Mouse (Mus musculus): Measurements from ENCODE around the gene Sorl1. TPM values are rescaled to one million over a fixed set of nuclear protein-coding genes. Genes with fewer than 3 reads are reported as not detected.

Sorl1 gene
- polyA plus RNA-seq, 1 experiment from 2014 or later = 6.8 TPM

- WGBS = 87% methylated on average over 5 of the region's 5 CpGs
- H3K27ac ChIP-seq = no peak overlapping the region
- DNase-seq (ENCODE audit: low spot score) = no peak
- H3K4me3 ChIP-seq = no peak overlapping the region
- peaks cover 4% of the 10 kb centered on the region; the same call in 1 of the 2 replicates for H3K36me3 ChIP-seq
- no peaks in the 10 kb centered on the region for H3K9me3 ChIP-seq
- no peaks in the 10 kb centered on the region for H3K27me3 ChIP-seq (ENCODE audit: insufficient read depth, poor library complexity, severe bottlenecking)
- H3K4me1 ChIP-seq = peaks cover 30% of the 10 kb centered on the region
Observed at GRCm38 (mm10) chr9:42098474-42099121, 25.5 kb downstream of the Sorl1 start.

GRCm38 (mm10) chr9:42097731-42098473 lies 26.2 kb downstream of the Sorl1 start:
- Histone ChIP-seq H3K4me1 (peaks cover 30% of the 10 kb centered on the region), H3K4me3 (no peak overlapping the region), H3K27ac (no peak overlapping the region), H3K9me3 (no peaks in the 10 kb centered on the region), H3K36me3 (peaks cover 4% of the 10 kb centered on the region; the same call in 1 of the 2 replicates), H3K27me3 (ENCODE audit: insufficient read depth, poor library complexity, severe bottlenecking) (no peaks in the 10 kb centered on the region)
- no peak for DNase-seq (ENCODE audit: low spot score)
- WGBS = 86% methylated on average over 8 of the region's 8 CpGs

GRCm38 (mm10) chr9:42097006-42097730 lies 26.9 kb downstream of the Sorl1 start:
- peaks cover 28% of the 10 kb centered on the region for H3K4me1 ChIP-seq
- no peak overlapping the region for H3K4me3 ChIP-seq
- 81% methylated on average over 7 of the region's 7 CpGs for WGBS
- no peak overlapping the region for H3K27ac ChIP-seq
- peaks cover 4% of the 10 kb centered on the region; the same call in 1 of the 2 replicates for H3K36me3 ChIP-seq
- no peaks in the 10 kb centered on the region for H3K27me3 ChIP-seq (ENCODE audit: insufficient read depth, poor library complexity, severe bottlenecking)
- no peak for DNase-seq (ENCODE audit: low spot score)
- H3K9me3 ChIP-seq = no peaks in the 10 kb centered on the region

- Histone ChIP-seq H3K36me3 (peaks cover 11% of the 10 kb centered on the region; the same call in 1 of the 2 replicates), H3K27ac (no peak overlapping the region), H3K27me3 (ENCODE audit: insufficient read depth, poor library complexity, severe bottlenecking) (no peaks in the 10 kb centered on the region), H3K4me3 (no peak overlapping the region), H3K4me1 (peaks cover 16% of the 10 kb centered on the region), H3K9me3 (no peaks in the 10 kb centered on the region)
- WGBS = 73% methylated on average over 11 of the region's 11 CpGs
- DNase-seq (ENCODE audit: low spot score) = no peak
Observed at GRCm38 (mm10) chr9:42094752-42095151, 29.3 kb downstream of the Sorl1 start.

GRCm38 (mm10) chr9:42094028-42094551 lies 30.0 kb downstream of the Sorl1 start:
- Histone ChIP-seq H3K4me3 (no peak overlapping the region), H3K27ac (no peak overlapping the region), H3K4me1 (peaks cover 9% of the 10 kb centered on the region; the same call in 1 of the 2 replicates), H3K36me3 (peaks cover 15% of the 10 kb centered on the region; the same call in 1 of the 2 replicates), H3K27me3 (ENCODE audit: insufficient read depth, poor library complexity, severe bottlenecking) (no peaks in the 10 kb centered on the region), H3K9me3 (no peaks in the 10 kb centered on the region)
- DNase-seq (ENCODE audit: low spot score) = no peak
- WGBS = 82% methylated on average over 7 of the region's 7 CpGs

GRCm38 (mm10) chr9:42092749-42093148 lies 31.3 kb downstream of the Sorl1 start:
- H3K9me3 ChIP-seq = no peaks in the 10 kb centered on the region
- H3K36me3 ChIP-seq = peaks cover 11% of the 10 kb centered on the region; the same call in 1 of the 2 replicates
- no peaks in the 10 kb centered on the region for H3K27me3 ChIP-seq (ENCODE audit: insufficient read depth, poor library complexity, severe bottlenecking)
- H3K4me1 ChIP-seq = 0 out of 2 replicates have a peak, but pooled peaks cover 5% of the 10 kb centered on the region
- no peak overlapping the region for H3K4me3 ChIP-seq
- no peak for DNase-seq (ENCODE audit: low spot score)
- 81% methylated on average over 2 of the region's 2 CpGs for WGBS
- no peak overlapping the region for H3K27ac ChIP-seq

- Histone ChIP-seq H3K36me3 (peaks cover 11% of the 10 kb centered on the region; the same call in 1 of the 2 replicates), H3K9me3 (no peaks in the 10 kb centered on the region), H3K4me3 (no peak overlapping the region), H3K4me1 (0 out of 2 replicates have a peak, but pooled peaks cover 6% of the 10 kb centered on the region), H3K27me3 (ENCODE audit: insufficient read depth, poor library complexity, severe bottlenecking) (no peaks in the 10 kb centered on the region), H3K27ac (no peak overlapping the region)
- DNase-seq (ENCODE audit: low spot score) = no peak
- WGBS = 86% methylated on average over 4 of the region's 4 CpGs
Observed at GRCm38 (mm10) chr9:42091561-42091960, 32.5 kb downstream of the Sorl1 start.

GRCm38 (mm10) chr9:42087921-42088320 lies 36.2 kb downstream of the Sorl1 start:
- Histone ChIP-seq H3K36me3 (peaks cover 11% of the 10 kb centered on the region; the same call in 1 of the 2 replicates), H3K4me1 (0 out of 2 replicates have a peak, but pooled peaks cover 6% of the 10 kb centered on the region), H3K27ac (no peak overlapping the region), H3K9me3 (no peaks in the 10 kb centered on the region), H3K4me3 (no peak overlapping the region), H3K27me3 (ENCODE audit: insufficient read depth, poor library complexity, severe bottlenecking) (no peaks in the 10 kb centered on the region)
- DNase-seq (ENCODE audit: low spot score) = no peak
- WGBS = 68% methylated on average over 4 of the region's 4 CpGs

GRCm38 (mm10) chr9:42085970-42086369 lies 38.1 kb downstream of the Sorl1 start:
- H3K36me3 ChIP-seq = peaks cover 7% of the 10 kb centered on the region; the same call in 1 of the 2 replicates
- no peaks in the 10 kb centered on the region for H3K9me3 ChIP-seq
- H3K27me3 ChIP-seq (ENCODE audit: insufficient read depth, poor library complexity, severe bottlenecking) = no peaks in the 10 kb centered on the region
- H3K4me1 ChIP-seq = 0 out of 2 replicates have a peak, but pooled peaks cover 6% of the 10 kb centered on the region
- H3K4me3 ChIP-seq = no peak overlapping the region
- no peak overlapping the region for H3K27ac ChIP-seq
- WGBS = 94% methylated on average over 13 of the region's 13 CpGs
- DNase-seq (ENCODE audit: low spot score) = no peak

- 68% methylated on average over 4 of the region's 4 CpGs for WGBS
- Histone ChIP-seq H3K36me3 (peaks cover 3% of the 10 kb centered on the region; the same call in 1 of the 2 replicates), H3K9me3 (no peaks in the 10 kb centered on the region), H3K4me3 (no peak overlapping the region), H3K4me1 (0 out of 2 replicates have a peak, but pooled peaks cover 15% of the 10 kb centered on the region), H3K27ac (no peak overlapping the region), H3K27me3 (ENCODE audit: insufficient read depth, poor library complexity, severe bottlenecking) (no peaks in the 10 kb centered on the region)
- peak; percentile 66 for DNase-seq (ENCODE audit: low spot score)
Observed at GRCm38 (mm10) chr9:42083661-42084067, 40.4 kb downstream of the Sorl1 start.

- Histone ChIP-seq H3K9me3 (no peaks in the 10 kb centered on the region), H3K4me1 (0 out of 2 replicates have a peak, but pooled peaks cover 9% of the 10 kb centered on the region), H3K4me3 (no peak overlapping the region), H3K27ac (no peak overlapping the region), H3K27me3 (ENCODE audit: insufficient read depth, poor library complexity, severe bottlenecking) (no peaks in the 10 kb centered on the region), H3K36me3 (peaks cover 3% of the 10 kb centered on the region; the same call in 1 of the 2 replicates)
- WGBS = 92% methylated on average over 29 of the region's 29 CpGs
- peak; percentile 66 for DNase-seq (ENCODE audit: low spot score)
Observed at GRCm38 (mm10) chr9:42081681-42082530, 42.2 kb downstream of the Sorl1 start.

Measured in heart, embryonic 10.5 days (tissue).